In the genomic region with DNA sequence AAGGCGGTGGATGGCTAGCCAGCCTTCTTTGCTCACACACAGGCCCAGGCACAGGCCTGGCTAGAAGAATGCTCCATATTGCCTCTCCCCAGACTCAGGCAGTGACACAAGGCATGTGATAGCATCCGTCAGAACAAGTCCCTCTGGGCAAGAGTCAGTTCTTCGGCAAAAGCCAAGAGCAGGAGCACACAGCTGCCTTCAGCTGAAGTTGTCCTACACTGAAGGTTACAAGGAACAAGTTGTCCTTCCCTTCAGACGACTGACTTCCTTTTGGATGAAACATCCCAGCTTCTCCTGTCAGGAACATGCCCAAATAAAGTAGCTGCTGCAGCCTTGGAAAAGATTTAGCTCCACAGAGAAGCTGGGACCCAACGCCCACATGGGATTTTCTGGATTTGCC, we compare ENCODE assay signal across 9 mouse cellular contexts.
DNase-seq lines count a peak whose midpoint lies in the region; ATAC-seq and TF ChIP-seq lines count a peak whose summit lies in the region.
"Had no signal": no experiment of that assay in that cellular context is flagged by ENCODE, and none has a peak within 500 bp of the region (broad histone marks: within the 10 kb centered on the region; RNA-seq: fewer than 3 reads in every experiment).

No protein-coding gene starts in this region.

- no peak for ATAC-seq in embryonic facial prominence, embryonic 14.5 days (ENCODE audit: low read depth)
- no peak for ATAC-seq in intestine, embryonic 15.5 days
- ATAC-seq in lung, postnatal 0 days, result peak; percentile 65

- TF ChIP-seq EP300 in lung, postnatal 0 days (IDR thresholded peaks at IDR 0.05), result peak; percentile 54; the same call in 1 of the 2 replicates

- peak; percentile 69 for DNase-seq in adrenal gland, adult (ENCODE audit: inconsistent age in 2 of 2, low spot score in 1 of 2)
- DNase-seq in adrenal gland, postnatal 4 days (ENCODE audit: low spot score in 2 of 2), result no peak
- DNase-seq in embryonic facial prominence, embryonic 14.5 days (ENCODE audit: low spot score), result no peak
- peak; percentile 90 for DNase-seq in lung, postnatal 0 days (ENCODE audit: low spot score)
- DNase-seq in cerebellum, adult 9-11 months, result no peak
- DNase-seq in cerebellum, adult 18-20 months, result no peak
- no peak for DNase-seq in layer of hippocampus, adult 11-12 months (ENCODE audit: low spot score)

- no peak overlapping the region for H3K9ac ChIP-seq in embryonic facial prominence, embryonic 14.5 days (ENCODE audit: low read depth, low read length)
- no peak overlapping the region for H3K9ac ChIP-seq in intestine, embryonic 15.5 days
- no peak overlapping the region for H3K9ac ChIP-seq in lung, postnatal 0 days (replicated peaks; ENCODE audit: low read depth)
- H3K9ac ChIP-seq: hindbrain, embryonic 15.5 days had no signal

- H3K36me3 ChIP-seq in embryonic facial prominence, embryonic 14.5 days (ENCODE audit: control insufficient read depth, insufficient read depth, low read length), result no peaks in the 10 kb centered on the region
- H3K36me3 ChIP-seq in intestine, embryonic 15.5 days, result no peaks in the 10 kb centered on the region
- H3K36me3 ChIP-seq in lung, postnatal 0 days (ENCODE audit: insufficient read depth, low read length), result no peaks in the 10 kb centered on the region
- H3K36me3 ChIP-seq: hindbrain, embryonic 15.5 days had no signal

- H3K9me3 ChIP-seq in embryonic facial prominence, embryonic 14.5 days (ENCODE audit: control insufficient read depth, low read length), result no peaks in the 10 kb centered on the region
- H3K9me3 ChIP-seq in intestine, embryonic 15.5 days, result no peaks in the 10 kb centered on the region
- no peaks in the 10 kb centered on the region for H3K9me3 ChIP-seq in lung, postnatal 0 days (ENCODE audit: low read length)
- H3K9me3 ChIP-seq: hindbrain, embryonic 15.5 days had no signal

- peaks cover 6% of the 10 kb centered on the region for H3K4me1 ChIP-seq in embryonic facial prominence, embryonic 14.5 days (ENCODE audit: control insufficient read depth, insufficient read depth, low read length)
- H3K4me1 ChIP-seq in intestine, embryonic 15.5 days (replicated peaks), result peaks cover 21% of the 10 kb centered on the region
- peaks cover 13% of the 10 kb centered on the region; the same call in 1 of the 2 replicates for H3K4me1 ChIP-seq in lung, postnatal 0 days (ENCODE audit: insufficient read depth, low read depth, low read length)

- H3K27ac ChIP-seq in embryonic facial prominence, embryonic 14.5 days (replicated peaks; ENCODE audit: low read depth, low read length), result peak overlapping the region; percentile 65; the same call in 1 of the 2 replicates
- H3K27ac ChIP-seq in intestine, embryonic 15.5 days, result peak overlapping the region; percentile 54
- peak overlapping the region; percentile 96 for H3K27ac ChIP-seq in lung, postnatal 0 days (ENCODE audit: low read length)
- H3K27ac ChIP-seq: hindbrain, embryonic 15.5 days had no signal

- no peaks in the 10 kb centered on the region for H3K27me3 ChIP-seq in embryonic facial prominence, embryonic 14.5 days (replicated peaks; ENCODE audit: control insufficient read depth, insufficient read depth, low read length)
- no peaks in the 10 kb centered on the region for H3K27me3 ChIP-seq in intestine, embryonic 15.5 days (replicated peaks)
- no peaks in the 10 kb centered on the region for H3K27me3 ChIP-seq in lung, postnatal 0 days (replicated peaks; ENCODE audit: insufficient read depth, low read length)
- H3K27me3 ChIP-seq: hindbrain, embryonic 15.5 days had no signal

- WGBS in embryonic facial prominence, embryonic 14.5 days, result 59% methylated on average over 5 of the region's 5 CpGs
- WGBS in intestine, embryonic 15.5 days, result 57% methylated on average over 5 of the region's 5 CpGs
- 55% methylated on average over 5 of the region's 5 CpGs for WGBS in lung, postnatal 0 days

- H3K4me3 ChIP-seq in embryonic facial prominence, embryonic 14.5 days (ENCODE audit: low read depth, low read length), result no peak overlapping the region
- no peak overlapping the region for H3K4me3 ChIP-seq in intestine, embryonic 15.5 days (replicated peaks)
- H3K4me3 ChIP-seq in lung, postnatal 0 days (ENCODE audit: low read depth, low read length), result no peak overlapping the region

- H3K4me2 ChIP-seq in embryonic facial prominence, embryonic 14.5 days (ENCODE audit: low read depth, low read length), result 0 out of 2 replicates have a peak overlapping the region, but pooled peaks have one; percentile 45
- 0 out of 2 replicates have a peak overlapping the region, but pooled peaks have one; percentile 52 for H3K4me2 ChIP-seq in intestine, embryonic 15.5 days (replicated peaks)
- H3K4me2 ChIP-seq in lung, postnatal 0 days (replicated peaks; ENCODE audit: low read depth, low read length), result peak overlapping the region; percentile 45; the same call in 1 of the 2 replicates

- no peak for TF ChIP-seq CTCF in lung, postnatal 0 days (IDR thresholded peaks at IDR 0.05)

Comparison
In these comparisons a context has a peak if more than half of its experiments do, and no peak if none do; other contexts are left out.
1. DNase-seq: peak in adrenal gland, adult (2 of 2) and lung, postnatal 0 days (single experiment); none in adrenal gland, postnatal 4 days (0 of 2), embryonic facial prominence, embryonic 14.5 days (single experiment), cerebellum, adult 9-11 months (single experiment), cerebellum, adult 18-20 months (0 of 2) and layer of hippocampus, adult 11-12 months (single experiment).
2. Peak in every context shown above with its lines, with median percentiles within 50 percentile points of each other: H3K27ac ChIP-seq and H3K4me2 ChIP-seq.